Mouse (Mus musculus): ENCODE results near the gene Arhgef19. TPM values are rescaled to one million over a fixed set of nuclear protein-coding genes. Genes with fewer than 3 reads are reported as not detected.
A peak's percentile ranks its signal among the peaks of the same experiment; 100 is the strongest.

Gene Arhgef19
- polyA plus RNA-seq, 1 experiment from 2014 or later: 0.93 TPM

GRCm38 (mm10) chr4:141251071-141251470 is 11.8 kb downstream of the Arhgef19 start:
- Histone ChIP-seq H3K4me1 (replicated peaks) (peaks cover 30% of the 10 kb centered on the region), H3K4me2 (replicated peaks) (no peak overlapping the region), H3K36me3 (no peaks in the 10 kb centered on the region), H3K27ac (no peak overlapping the region), H3K27me3 (peaks cover 49% of the 10 kb centered on the region), H3K9me3 (no peaks in the 10 kb centered on the region), H3K4me3 (replicated peaks) (no peak overlapping the region), H3K9ac (replicated peaks) (no peak overlapping the region)
- 63% methylated on average over 8 of the region's 8 CpGs for WGBS
- no peak for ATAC-seq

DNA sequence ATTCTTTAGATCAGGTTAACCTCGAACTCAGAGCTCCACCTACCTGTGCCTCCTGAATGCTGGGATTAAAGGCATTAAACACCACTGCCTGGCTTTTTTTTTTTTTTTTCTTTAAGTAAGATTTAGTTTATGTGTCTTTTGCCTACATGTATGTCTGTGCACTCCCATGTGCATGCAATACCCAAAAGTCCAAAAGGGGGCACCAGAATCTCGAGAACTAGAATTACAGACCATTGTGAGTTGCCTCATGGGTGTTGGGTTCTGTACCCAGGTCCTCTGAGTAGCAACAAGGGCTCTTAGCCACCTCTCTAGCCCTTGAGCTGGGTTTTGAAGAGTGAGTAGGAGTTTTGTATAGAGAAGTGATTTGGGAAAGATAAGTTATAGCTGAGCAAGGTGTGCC is 13.3 kb downstream of the Arhgef19 start:
- peaks cover 14% of the 10 kb centered on the region for H3K4me1 ChIP-seq (replicated peaks)
- WGBS: 72% methylated on average over 2 of the region's 2 CpGs
- no peak overlapping the region for H3K27ac ChIP-seq
- peaks cover 33% of the 10 kb centered on the region for H3K27me3 ChIP-seq
- H3K4me2 ChIP-seq (replicated peaks): no peak overlapping the region
- no peak overlapping the region for H3K9ac ChIP-seq (replicated peaks)
- no peaks in the 10 kb centered on the region for H3K9me3 ChIP-seq
- no peak for ATAC-seq
- no peak overlapping the region for H3K4me3 ChIP-seq (replicated peaks)
- no peaks in the 10 kb centered on the region for H3K36me3 ChIP-seq

DNA sequence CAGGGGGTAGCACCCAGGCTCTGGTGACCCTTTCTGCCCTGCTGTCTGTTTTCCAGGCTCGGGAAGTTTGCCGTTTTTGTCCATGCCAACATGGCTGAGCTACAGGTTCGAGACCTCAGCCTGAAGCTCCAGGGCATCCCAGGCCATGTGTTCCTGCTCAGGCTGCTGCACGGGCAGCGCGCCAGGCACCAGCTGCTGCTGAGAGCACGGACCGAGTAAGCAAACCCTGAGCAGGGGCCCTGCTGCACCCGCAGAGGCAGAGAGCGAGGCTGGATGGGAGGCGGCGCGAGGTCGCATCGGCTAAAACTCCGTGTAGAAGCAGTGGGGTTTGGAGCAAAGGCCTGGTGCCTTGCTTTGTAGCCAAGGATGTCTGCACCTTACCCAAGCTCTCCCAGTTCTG is 14.9 kb downstream of the Arhgef19 start:
- 83% methylated on average over 16 of the region's 16 CpGs for WGBS
- Histone ChIP-seq H3K4me1 (replicated peaks) (peaks cover 4% of the 10 kb centered on the region; the same call in 1 of the 2 replicates), H3K9ac (replicated peaks) (0 out of 2 replicates have a peak overlapping the region, but pooled peaks have one; percentile 3), H3K4me3 (replicated peaks) (no peak overlapping the region), H3K4me2 (replicated peaks) (no peak overlapping the region), H3K36me3 (no peaks in the 10 kb centered on the region), H3K27me3 (peaks cover 17% of the 10 kb centered on the region), H3K27ac (no peak overlapping the region), H3K9me3 (no peaks in the 10 kb centered on the region)
- ATAC-seq: no peak; the same call in 1 of the 2 replicates

- no peak for ATAC-seq
- H3K4me2 ChIP-seq (replicated peaks): no peak overlapping the region
- H3K4me3 ChIP-seq (replicated peaks): no peak overlapping the region
- no peak overlapping the region for H3K27ac ChIP-seq
- H3K9me3 ChIP-seq: no peaks in the 10 kb centered on the region
- no peak overlapping the region for H3K9ac ChIP-seq (replicated peaks)
- no peaks in the 10 kb centered on the region for H3K27me3 ChIP-seq
- 67% methylated on average over 5 of the region's 5 CpGs for WGBS
- no peaks in the 10 kb centered on the region; the same call in 1 of the 2 replicates for H3K4me1 ChIP-seq (replicated peaks)
- H3K36me3 ChIP-seq: no peaks in the 10 kb centered on the region
Measured at GRCm38 (mm10) chr4:141257440-141257839, 18.1 kb downstream of the Arhgef19 start.

DNA sequence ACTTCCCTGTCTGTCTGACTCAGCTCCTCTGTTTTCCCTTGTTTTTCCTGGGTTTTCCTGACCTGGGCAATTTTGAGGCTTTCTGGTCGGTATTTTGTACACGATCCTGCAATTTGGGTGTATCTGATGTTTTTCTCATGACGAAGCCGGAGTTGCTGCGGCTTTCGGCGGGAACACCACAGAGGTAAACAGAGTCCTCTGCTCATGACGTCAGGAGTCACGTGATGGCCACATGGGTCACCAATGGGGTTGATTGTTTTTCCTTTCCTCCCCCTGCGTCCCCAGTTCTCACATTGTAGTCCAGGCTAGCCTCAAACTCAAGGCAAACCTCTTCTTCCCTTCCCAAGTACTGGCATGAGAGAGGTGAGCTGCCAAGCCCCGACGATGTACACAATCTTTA is 20.1 kb downstream of the Arhgef19 start:
- Histone ChIP-seq H3K9ac (replicated peaks) (no peak overlapping the region), H3K4me1 (replicated peaks) (no peaks in the 10 kb centered on the region; the same call in 1 of the 2 replicates), H3K4me2 (replicated peaks) (no peak overlapping the region), H3K27ac (no peak overlapping the region), H3K27me3 (no peaks in the 10 kb centered on the region), H3K36me3 (no peaks in the 10 kb centered on the region), H3K4me3 (replicated peaks) (no peak overlapping the region), H3K9me3 (no peaks in the 10 kb centered on the region)
- ATAC-seq: no peak
- 79% methylated on average over 12 of the region's 12 CpGs for WGBS

DNA sequence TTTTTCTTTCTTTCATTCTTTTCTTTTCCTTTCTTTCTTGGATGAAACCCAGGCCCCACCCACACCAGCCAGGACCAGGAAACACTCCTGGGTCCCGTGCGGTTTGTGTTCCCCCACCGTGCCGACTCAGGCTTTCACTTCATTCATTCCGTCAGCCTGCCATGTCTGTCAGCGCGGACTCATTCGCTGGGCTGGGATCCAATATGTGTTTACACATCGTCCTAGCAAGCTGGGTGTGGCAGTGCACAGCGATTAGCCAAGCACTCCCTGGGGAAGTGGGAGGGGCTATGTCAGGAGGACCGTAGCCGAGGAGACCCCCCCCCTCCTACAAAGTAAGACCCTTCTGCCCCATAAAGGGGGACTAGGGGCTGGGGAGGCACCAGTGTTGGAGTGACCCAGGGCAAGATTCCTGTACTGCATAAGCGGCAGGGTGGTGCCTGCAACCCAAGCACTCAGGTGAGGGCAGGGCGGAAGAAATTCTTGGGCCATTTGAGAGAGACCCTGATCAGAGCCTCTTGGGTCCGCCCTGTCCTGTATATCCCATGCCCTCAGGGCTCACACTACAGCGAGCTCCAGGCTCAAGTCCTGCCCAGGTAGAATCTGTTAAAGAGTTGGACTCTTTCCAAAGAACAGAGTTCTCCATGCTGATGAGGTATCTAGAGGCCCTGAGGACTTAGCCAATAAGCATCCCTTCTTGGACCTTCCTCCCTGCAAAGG is 20.9 kb downstream of the Arhgef19 start:
- no peak for ATAC-seq
- no peak overlapping the region for H3K4me2 ChIP-seq (replicated peaks)
- 76% methylated on average over 16 of the region's 16 CpGs for WGBS

GRCm38 (mm10) chr4:141262906-141263637 is 23.8 kb downstream of the Arhgef19 start:
- Histone ChIP-seq H3K27me3 (no peaks in the 10 kb centered on the region), H3K9me3 (no peaks in the 10 kb centered on the region), H3K4me3 (replicated peaks) (no peak overlapping the region), H3K4me1 (replicated peaks) (no peaks in the 10 kb centered on the region), H3K9ac (replicated peaks) (no peak overlapping the region), H3K4me2 (replicated peaks) (no peak overlapping the region), H3K36me3 (no peaks in the 10 kb centered on the region), H3K27ac (no peak overlapping the region)
- no peak for ATAC-seq
- 82% methylated on average over 10 of the region's 10 CpGs for WGBS

More for the DNA sequence above, 20.9 kb downstream of the Arhgef19 start:
- no peak overlapping the region for H3K4me3 ChIP-seq (replicated peaks)
- H3K9me3 ChIP-seq: no peaks in the 10 kb centered on the region
- H3K36me3 ChIP-seq: no peaks in the 10 kb centered on the region
- H3K27me3 ChIP-seq: no peaks in the 10 kb centered on the region
- H3K9ac ChIP-seq (replicated peaks): no peak overlapping the region
- H3K4me1 ChIP-seq (replicated peaks): no peaks in the 10 kb centered on the region
- no peak overlapping the region for H3K27ac ChIP-seq

DNA sequence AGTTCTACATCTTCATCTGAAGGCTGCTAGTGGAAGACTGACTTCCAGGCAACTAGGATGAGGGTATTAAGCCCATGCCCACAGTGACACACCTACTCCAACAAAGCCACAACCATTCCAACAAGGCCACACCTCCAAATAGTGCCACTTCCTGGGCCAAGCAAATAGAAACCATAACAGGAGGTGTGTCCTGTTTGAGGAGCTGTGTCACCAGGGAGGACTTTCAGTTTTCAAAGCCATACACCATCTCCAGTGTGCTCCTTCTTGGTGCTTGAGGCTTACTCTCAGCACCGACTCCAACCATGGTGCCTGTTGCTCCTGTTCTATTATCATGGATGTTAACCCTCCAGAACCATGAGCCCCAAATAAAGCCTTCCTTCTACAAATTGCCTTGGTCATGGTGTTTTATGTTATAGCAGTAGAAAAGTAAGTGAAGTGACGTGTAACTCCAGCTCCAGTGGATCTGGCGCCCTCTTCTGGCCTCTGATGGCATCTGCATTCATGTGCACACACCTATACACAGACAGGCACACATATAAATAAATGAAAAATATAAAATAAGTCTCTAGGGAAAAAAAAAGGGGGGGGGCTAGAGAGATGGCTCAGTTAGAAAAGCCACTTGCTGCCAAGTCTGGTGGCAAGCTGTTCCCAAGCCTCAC is 26.8 kb downstream of the Arhgef19 start:
- Histone ChIP-seq H3K9me3 (no peaks in the 10 kb centered on the region), H3K4me2 (replicated peaks) (no peak overlapping the region), H3K36me3 (no peaks in the 10 kb centered on the region), H3K4me3 (replicated peaks) (no peak overlapping the region), H3K9ac (replicated peaks) (no peak overlapping the region), H3K27me3 (no peaks in the 10 kb centered on the region), H3K4me1 (replicated peaks) (no peaks in the 10 kb centered on the region), H3K27ac (no peak overlapping the region)
- 86% methylated on average over 3 of the region's 3 CpGs for WGBS
- ATAC-seq: no peak

DNA sequence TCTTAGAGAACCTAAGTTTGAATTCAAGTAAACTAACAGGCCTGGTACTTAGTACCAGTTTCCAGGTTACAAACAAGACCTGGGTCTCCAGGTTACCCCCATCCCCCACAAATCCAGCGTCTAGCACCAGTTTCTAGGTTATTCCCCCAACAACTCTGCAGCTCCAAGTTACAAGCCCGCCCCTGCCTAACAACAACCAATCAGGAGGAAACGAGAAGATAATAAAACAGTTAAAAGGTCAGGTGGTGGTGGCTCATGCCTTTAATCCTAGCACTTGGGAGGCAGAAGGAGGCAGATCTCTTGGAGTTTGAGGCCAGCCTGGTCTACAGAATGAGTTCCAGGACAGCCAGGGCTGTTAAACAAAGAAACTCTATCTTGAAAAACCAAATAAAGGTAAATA is 28.0 kb downstream of the Arhgef19 start:
- 80% methylated on average over 3 of the region's 3 CpGs for WGBS
- no peak overlapping the region for H3K4me2 ChIP-seq (replicated peaks)
- H3K4me1 ChIP-seq (replicated peaks): no peaks in the 10 kb centered on the region
- no peak overlapping the region for H3K9ac ChIP-seq (replicated peaks)
- peaks cover 9% of the 10 kb centered on the region; the same call in 1 of the 2 replicates for H3K27me3 ChIP-seq
- H3K36me3 ChIP-seq: no peaks in the 10 kb centered on the region
- no peak for ATAC-seq
- H3K4me3 ChIP-seq (replicated peaks): no peak overlapping the region
- H3K27ac ChIP-seq: no peak overlapping the region
- no peaks in the 10 kb centered on the region for H3K9me3 ChIP-seq

GRCm38 (mm10) chr4:141267837-141268236 is 28.5 kb downstream of the Arhgef19 start:
- Histone ChIP-seq H3K4me1 (replicated peaks) (no peaks in the 10 kb centered on the region), H3K27me3 (peaks cover 14% of the 10 kb centered on the region; the same call in 1 of the 2 replicates), H3K4me2 (replicated peaks) (no peak overlapping the region), H3K36me3 (no peaks in the 10 kb centered on the region), H3K9me3 (no peaks in the 10 kb centered on the region), H3K4me3 (replicated peaks) (no peak overlapping the region), H3K27ac (no peak overlapping the region), H3K9ac (replicated peaks) (no peak overlapping the region)
- WGBS: 43% methylated on average over 9 of the region's 9 CpGs
- no peak for ATAC-seq

DNA sequence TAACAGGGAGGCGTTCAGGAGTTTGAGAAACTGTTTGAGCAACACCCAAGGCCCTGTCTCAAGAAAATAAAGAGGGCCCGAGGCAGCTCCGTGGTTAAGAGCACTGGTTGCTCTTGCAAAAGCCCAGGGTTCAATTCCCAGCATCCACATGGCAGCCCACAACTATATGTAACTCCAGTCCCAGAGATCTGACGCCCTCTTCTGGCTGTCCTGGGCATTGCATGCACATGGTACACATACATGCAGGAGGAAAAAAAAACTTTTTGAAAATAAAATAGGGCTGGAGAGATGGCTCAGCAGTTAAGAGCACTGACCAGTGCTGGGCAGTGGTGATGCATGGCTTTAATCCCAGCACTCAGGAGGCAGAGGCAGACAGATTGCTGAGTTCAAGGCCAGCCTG is 29.1 kb downstream of the Arhgef19 start:
- no peak overlapping the region for H3K27ac ChIP-seq
- peaks cover under 1% of the 10 kb centered on the region for H3K4me1 ChIP-seq (replicated peaks)
- no peak overlapping the region for H3K4me2 ChIP-seq (replicated peaks)
- 82% methylated on average over 4 of the region's 4 CpGs for WGBS
- peaks cover 14% of the 10 kb centered on the region; the same call in 1 of the 2 replicates for H3K27me3 ChIP-seq
- no peak overlapping the region for H3K4me3 ChIP-seq (replicated peaks)
- no peak for ATAC-seq
- H3K36me3 ChIP-seq: no peaks in the 10 kb centered on the region
- no peak overlapping the region for H3K9ac ChIP-seq (replicated peaks)
- no peaks in the 10 kb centered on the region for H3K9me3 ChIP-seq

GRCm38 (mm10) chr4:141269080-141269479 is 29.8 kb downstream of the Arhgef19 start:
- H3K4me2 ChIP-seq (replicated peaks): no peak overlapping the region
- H3K9ac ChIP-seq (replicated peaks): no peak overlapping the region
- peaks cover 8% of the 10 kb centered on the region for H3K4me1 ChIP-seq (replicated peaks)
- peaks cover 14% of the 10 kb centered on the region; the same call in 1 of the 2 replicates for H3K27me3 ChIP-seq
- ATAC-seq: no peak
- H3K27ac ChIP-seq: no peak overlapping the region
- no peaks in the 10 kb centered on the region for H3K36me3 ChIP-seq
- H3K4me3 ChIP-seq (replicated peaks): no peak overlapping the region
- no peaks in the 10 kb centered on the region for H3K9me3 ChIP-seq
- 86% methylated on average over 6 of the region's 6 CpGs for WGBS

Measured in midbrain, embryonic 13.5 days (tissue).